Mouse (Mus musculus) right cerebral cortex, postnatal 4 days (tissue): ENCODE data around the gene Cald1.

Source experiments
- DNase-seq: peaks from one replicate; pipeline ENCODE4 v3.0.0-alpha.2; 2022

The Cald1 gene

GRCm38 (mm10) chr6:34671355-34671754 lies 73.1 kb downstream of the Cald1 start:
- no peak for DNase-seq

GRCm38 (mm10) chr6:34674416-34674815 lies 76.1 kb downstream of the Cald1 start:
- no peak for DNase-seq

- DNase-seq, result no peak
Measured at GRCm38 (mm10) chr6:34674897-34675296, 76.6 kb downstream of the Cald1 start.

- DNase-seq, result no peak
Measured at GRCm38 (mm10) chr6:34682126-34682525, 83.8 kb downstream of the Cald1 start.

GRCm38 (mm10) chr6:34684886-34685285 lies 86.6 kb downstream of the Cald1 start:
- no peak for DNase-seq

GRCm38 (mm10) chr6:34688971-34689370 lies 90.7 kb downstream of the Cald1 start:
- no peak for DNase-seq

- no peak for DNase-seq
Measured at GRCm38 (mm10) chr6:34691416-34691815, 93.1 kb downstream of the Cald1 start.

GRCm38 (mm10) chr6:34694096-34694495 lies 95.8 kb downstream of the Cald1 start:
- no peak for DNase-seq

- no peak for DNase-seq
Measured at GRCm38 (mm10) chr6:34703421-34704120, 105.3 kb downstream of the Cald1 start.

- no peak for DNase-seq
Measured at GRCm38 (mm10) chr6:34707521-34707920, 109.2 kb downstream of the Cald1 start.

GRCm38 (mm10) chr6:34708650-34709265 lies 110.5 kb downstream of the Cald1 start:
- DNase-seq, result peak; percentile 52

- peak; percentile 17 for DNase-seq
Measured at GRCm38 (mm10) chr6:34709289-34709688, 111.0 kb downstream of the Cald1 start.

- DNase-seq, result no peak
Measured at GRCm38 (mm10) chr6:34709946-34710682, 111.8 kb downstream of the Cald1 start.

GRCm38 (mm10) chr6:34710848-34711247 lies 112.5 kb downstream of the Cald1 start:
- DNase-seq, result no peak

- no peak for DNase-seq
Measured at GRCm38 (mm10) chr6:34711620-34712019, 113.3 kb downstream of the Cald1 start.

- DNase-seq, result no peak
Measured at GRCm38 (mm10) chr6:34713169-34713568, 114.9 kb downstream of the Cald1 start.

GRCm38 (mm10) chr6:34713777-34714176 lies 115.5 kb downstream of the Cald1 start:
- DNase-seq, result no peak

- DNase-seq, result no peak
Measured at GRCm38 (mm10) chr6:34714612-34715011, 116.3 kb downstream of the Cald1 start.

- DNase-seq, result no peak
Measured at GRCm38 (mm10) chr6:34716206-34716887, 118.0 kb downstream of the Cald1 start.

GRCm38 (mm10) chr6:34716888-34717635 lies 118.8 kb downstream of the Cald1 start:
- no peak for DNase-seq

GRCm38 (mm10) chr6:34717651-34718050 lies 119.4 kb downstream of the Cald1 start:
- DNase-seq, result no peak

GRCm38 (mm10) chr6:34719141-34719680 lies 120.9 kb downstream of the Cald1 start:
- no peak for DNase-seq
